Mouse (Mus musculus): ENCODE data around the gene Birc6. TPM values are rescaled to one million over a fixed set of nuclear protein-coding genes. Genes with fewer than 3 reads are reported as not detected.

Gene Birc6
- total and polyA plus RNA-seq, 2 experiments from 2014 or later = 86.0 to 121 TPM

- WGBS = 68% methylated on average over 3 of the region's 3 CpGs
- no peak for TF ChIP-seq CTCF (IDR thresholded peaks at IDR 0.05; ENCODE audit: low read depth)
- H3K4me3 ChIP-seq (ENCODE audit: low read depth, low read length) = no peak overlapping the region
These were observed 188.5 kb downstream of the Birc6 start for GRCm38 (mm10) chr17:74716643-74717042.

GRCm38 (mm10) chr17:74717091-74717617 is 189.1 kb downstream of the Birc6 start:
- 12% methylated on average over 14 of the region's 14 CpGs for WGBS
- H3K4me2 ChIP-seq (ENCODE audit: low read depth) = peak overlapping the region; percentile 74
- H3K4me3 ChIP-seq (ENCODE audit: low read depth, low read length) = peak overlapping the region; percentile 65
- H3K4me1 ChIP-seq (ENCODE audit: insufficient read depth) = peaks cover 4% of the 10 kb centered on the region; the same call in 1 of the 2 replicates
- no peaks in the 10 kb centered on the region for H3K27me3 ChIP-seq (ENCODE audit: insufficient read depth, low read length)
- ATAC-seq (peak; percentile 69), DNase-seq (no peak)
- peaks cover 9% of the 10 kb centered on the region; the same call in 1 of the 2 replicates for H3K36me3 ChIP-seq (ENCODE audit: insufficient read depth)
- H3K9me3 ChIP-seq (ENCODE audit: low read length) = no peaks in the 10 kb centered on the region
- H3K9ac ChIP-seq = peak overlapping the region; percentile 15; the same call in 1 of the 2 replicates
- no peak overlapping the region for H3K27ac ChIP-seq (ENCODE audit: low read depth, low read length)
- TF ChIP-seq CTCF (IDR thresholded peaks at IDR 0.05; ENCODE audit: low read depth) = no peak

More at GRCm38 (mm10) chr17:74716643-74717042, 188.5 kb downstream of the Birc6 start:
- Histone ChIP-seq H3K4me1 (ENCODE audit: insufficient read depth) (peaks cover 4% of the 10 kb centered on the region; the same call in 1 of the 2 replicates), H3K36me3 (ENCODE audit: insufficient read depth) (peaks cover 4% of the 10 kb centered on the region; the same call in 1 of the 2 replicates), H3K4me2 (ENCODE audit: low read depth) (peak overlapping the region; percentile 74; the same call in 1 of the 2 replicates), H3K27ac (ENCODE audit: low read depth, low read length) (no peak overlapping the region), H3K9ac (no peak overlapping the region), H3K9me3 (ENCODE audit: low read length) (no peaks in the 10 kb centered on the region), H3K27me3 (ENCODE audit: insufficient read depth, low read length) (no peaks in the 10 kb centered on the region)
- no peak for DNase-seq
- no peak for ATAC-seq

- peaks cover 4% of the 10 kb centered on the region; the same call in 1 of the 2 replicates for H3K4me1 ChIP-seq (ENCODE audit: insufficient read depth)
- H3K4me2 ChIP-seq (ENCODE audit: low read depth) = peak within 1 kb of the TSS; percentile 74
- no peak for TF ChIP-seq CTCF (IDR thresholded peaks at IDR 0.05; ENCODE audit: low read depth)
- H3K4me3 ChIP-seq (ENCODE audit: low read depth, low read length) = peak within 1 kb of the TSS; percentile 65
- DNase-seq = peak; percentile 98
- H3K27ac ChIP-seq (ENCODE audit: low read depth, low read length) = no peak within 1 kb of the TSS
- no peaks in the 10 kb centered on the region for H3K27me3 ChIP-seq (ENCODE audit: insufficient read depth, low read length)
- H3K36me3 ChIP-seq (ENCODE audit: insufficient read depth) = peaks cover 9% of the 10 kb centered on the region; the same call in 1 of the 2 replicates
- WGBS = 3% methylated on average over 31 of the region's 31 CpGs
- no peaks in the 10 kb centered on the region for H3K9me3 ChIP-seq (ENCODE audit: low read length)
- H3K9ac ChIP-seq = peak within 1 kb of the TSS; percentile 48
- peak; percentile 97 for ATAC-seq
These were observed 189.6 kb downstream of the Birc6 start, which contains the start of gene Ttc27 for GRCm38 (mm10) chr17:74717618-74718151. TSS of gene Ttc27 (plus strand) at chr17:74717732.

- no peaks in the 10 kb centered on the region for H3K27me3 ChIP-seq (ENCODE audit: insufficient read depth, low read length)
- H3K4me2 ChIP-seq (ENCODE audit: low read depth) = no peak overlapping the region
- DNase-seq = peak; percentile 11
- ATAC-seq = no peak
- no peaks in the 10 kb centered on the region for H3K9me3 ChIP-seq (ENCODE audit: low read length)
- H3K4me3 ChIP-seq (ENCODE audit: low read depth, low read length) = no peak overlapping the region
- no peak overlapping the region for H3K9ac ChIP-seq
- TF ChIP-seq CTCF (IDR thresholded peaks at IDR 0.05; ENCODE audit: low read depth) = peak; percentile 44
- no peak overlapping the region for H3K27ac ChIP-seq (ENCODE audit: low read depth, low read length)
- H3K36me3 ChIP-seq (ENCODE audit: insufficient read depth) = peaks cover 23% of the 10 kb centered on the region; the same call in 1 of the 2 replicates
- no peaks in the 10 kb centered on the region for H3K4me1 ChIP-seq (ENCODE audit: insufficient read depth)
These were observed 204.8 kb downstream of the Birc6 start for GRCm38 (mm10) chr17:74732872-74733271.

- DNase-seq = no peak
- no peak for TF ChIP-seq CTCF (IDR thresholded peaks at IDR 0.05; ENCODE audit: low read depth)
- no peak overlapping the region for H3K4me3 ChIP-seq (ENCODE audit: low read depth, low read length)
These were observed 207.3 kb downstream of the Birc6 start for GRCm38 (mm10) chr17:74735392-74735791.

GRCm38 (mm10) chr17:74749659-74750058 is 221.6 kb downstream of the Birc6 start:
- no peak for TF ChIP-seq CTCF (IDR thresholded peaks at IDR 0.05; ENCODE audit: low read depth)
- Histone ChIP-seq H3K27ac (ENCODE audit: low read depth, low read length) (no peak overlapping the region), H3K4me2 (ENCODE audit: low read depth) (no peak overlapping the region), H3K4me3 (ENCODE audit: low read depth, low read length) (no peak overlapping the region), H3K9ac (no peak overlapping the region), H3K9me3 (ENCODE audit: low read length) (no peaks in the 10 kb centered on the region), H3K4me1 (ENCODE audit: insufficient read depth) (no peaks in the 10 kb centered on the region), H3K27me3 (ENCODE audit: insufficient read depth, low read length) (no peaks in the 10 kb centered on the region), H3K36me3 (ENCODE audit: insufficient read depth) (peaks cover 5% of the 10 kb centered on the region; the same call in 1 of the 2 replicates)
- no peak for ATAC-seq
- no peak for DNase-seq
- WGBS = 91% methylated on average over 1 of the region's 1 CpGs

More at GRCm38 (mm10) chr17:74735392-74735791, 207.3 kb downstream of the Birc6 start:
- Histone ChIP-seq H3K4me2 (ENCODE audit: low read depth) (no peak overlapping the region), H3K4me1 (ENCODE audit: insufficient read depth) (no peaks in the 10 kb centered on the region), H3K9me3 (ENCODE audit: low read length) (no peaks in the 10 kb centered on the region), H3K27me3 (ENCODE audit: insufficient read depth, low read length) (no peaks in the 10 kb centered on the region), H3K27ac (ENCODE audit: low read depth, low read length) (no peak overlapping the region), H3K36me3 (ENCODE audit: insufficient read depth) (peaks cover 14% of the 10 kb centered on the region), H3K9ac (no peak overlapping the region)
- WGBS = 90% methylated on average over 11 of the region's 11 CpGs
- no peak for ATAC-seq

- DNase-seq (no peak), ATAC-seq (no peak)
- Histone ChIP-seq H3K9ac (no peak overlapping the region), H3K36me3 (ENCODE audit: insufficient read depth) (peaks cover 5% of the 10 kb centered on the region; the same call in 1 of the 2 replicates), H3K4me1 (ENCODE audit: insufficient read depth) (no peaks in the 10 kb centered on the region), H3K4me3 (ENCODE audit: low read depth, low read length) (no peak overlapping the region), H3K27me3 (ENCODE audit: insufficient read depth, low read length) (no peaks in the 10 kb centered on the region), H3K9me3 (ENCODE audit: low read length) (no peaks in the 10 kb centered on the region), H3K27ac (ENCODE audit: low read depth, low read length) (no peak overlapping the region), H3K4me2 (ENCODE audit: low read depth) (no peak overlapping the region)
- 92% methylated on average over 4 of the region's 4 CpGs for WGBS
- TF ChIP-seq CTCF (IDR thresholded peaks at IDR 0.05; ENCODE audit: low read depth) = no peak
These were observed 222.9 kb downstream of the Birc6 start for GRCm38 (mm10) chr17:74751026-74751425.

Other genes with a start within 250 kb of the Birc6 start
- gene Memo1, start 232.8 kb upstream of the Birc6 start, total RNA-seq (2014; rRNA removed) = 45.7 and 54.2 TPM in 2 replicates
- gene Memo1, start 232.8 kb upstream of the Birc6 start, polyA plus RNA-seq (2015; fragmentation: Nextera tagmentation; extraction: Ambion mirVana) = 46.3 and 52.9 TPM in 2 replicates
- gene Dpy30, start 204.4 kb upstream of the Birc6 start, total RNA-seq (2014; rRNA removed) = 86.1 and 109 TPM in 2 replicates
- 225 and 246 TPM in 2 replicates for gene Dpy30, start 204.4 kb upstream of the Birc6 start, polyA plus RNA-seq (2015; fragmentation: Nextera tagmentation; extraction: Ambion mirVana)
- 156 and 181 TPM in 2 replicates for gene Spast, start 189.3 kb upstream of the Birc6 start, total RNA-seq (2014; rRNA removed)
- gene Spast, start 189.3 kb upstream of the Birc6 start, polyA plus RNA-seq (2015; fragmentation: Nextera tagmentation; extraction: Ambion mirVana) = 19.7 and 23.2 TPM in 2 replicates
- 16.9 and 18.8 TPM in 2 replicates for gene Slc30a6, start 132.7 kb upstream of the Birc6 start, total RNA-seq (2014; rRNA removed)
- gene Slc30a6, start 132.7 kb upstream of the Birc6 start, polyA plus RNA-seq (2015; fragmentation: Nextera tagmentation; extraction: Ambion mirVana) = 21.5 and 24.4 TPM in 2 replicates
- gene Nlrc4, start 69.2 kb upstream of the Birc6 start, total RNA-seq (2014; rRNA removed) = 0.15 and 0.19 TPM in 2 replicates
- 0.20 and 0.23 TPM in 2 replicates for gene Nlrc4, start 69.2 kb upstream of the Birc6 start, polyA plus RNA-seq (2015; fragmentation: Nextera tagmentation; extraction: Ambion mirVana)
- 46.0 and 52.3 TPM in 2 replicates for gene Yipf4, start 38.8 kb upstream of the Birc6 start, total RNA-seq (2014; rRNA removed)
- gene Yipf4, start 38.8 kb upstream of the Birc6 start, polyA plus RNA-seq (2015; fragmentation: Nextera tagmentation; extraction: Ambion mirVana) = 50.7 and 51.7 TPM in 2 replicates
- gene Ttc27, start 189.4 kb downstream of the Birc6 start, total RNA-seq (2014; rRNA removed) = 19.1 and 24.2 TPM in 2 replicates
- gene Ttc27, start 189.4 kb downstream of the Birc6 start, polyA plus RNA-seq (2015; fragmentation: Nextera tagmentation; extraction: Ambion mirVana) = 18.2 and 19.7 TPM in 2 replicates